Mouse (Mus musculus) embryonic fibroblast, embryonic 13.5 days (primary cell): Measurements from ENCODE around the gene Wasl.

Experiments
- CTCF ChIP-seq: IDR thresholded peaks from 2 replicates; pipeline ENCODE4 v1.5.1; 2011; ENCODE audit warnings: mild to moderate bottlenecking, control low read depth, low read length, moderate library complexity, borderline replicate concordance; ENCODE audit not compliant: insufficient read depth
- POLR2A ChIP-seq: IDR thresholded peaks from 2 replicates; pipeline ENCODE4 v1.6.1; 2011; ENCODE audit warnings: low read depth, mild to moderate bottlenecking, control low read depth, low read length, moderate library complexity

DNA sequence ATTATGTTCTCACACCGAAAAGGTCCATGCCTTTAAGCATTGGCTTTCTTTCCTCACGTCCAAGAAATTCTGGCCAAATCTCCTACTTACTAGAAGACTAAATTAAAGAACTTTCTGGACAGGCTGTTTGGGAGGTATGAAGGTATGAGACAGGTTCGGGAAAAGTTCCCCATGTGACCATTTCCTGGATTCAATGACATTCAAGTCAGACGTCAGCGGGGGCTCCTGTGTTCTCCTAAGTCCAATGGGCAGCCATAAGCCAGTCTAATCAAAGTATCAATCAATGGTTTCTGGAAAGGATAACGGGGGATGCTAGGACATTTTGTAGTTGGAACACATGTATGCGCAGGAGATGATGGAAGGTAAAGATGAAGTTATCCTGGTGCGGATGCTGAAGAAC, 59.2 kb downstream of the Wasl start:
- TF ChIP-seq CTCF: no peak
- TF ChIP-seq POLR2A: no peak
